Mouse (Mus musculus): Measurements from ENCODE around the gene Olfr312. TPM values are rescaled to one million over a fixed set of nuclear protein-coding genes. Genes with fewer than 3 reads are reported as not detected.

Gene Olfr312
- total and polyA plus RNA-seq, 3 experiments, result not detected

- H3K27me3 ChIP-seq (ENCODE audit: control insufficient read depth in 1 of 2, insufficient read depth in 2 of 2, low read length in 2 of 2), result peaks cover under 1 to 3% of the 10 kb centered on the region in 2 experiments; a peak in 2 of 4 replicates
- no peak overlapping the region for H3K27ac ChIP-seq (ENCODE audit: control insufficient read depth, low read depth, low read length)
- peaks cover 0 to 5% of the 10 kb centered on the region in 2 experiments; a peak in 2 of 4 replicates for H3K36me3 ChIP-seq (ENCODE audit: control insufficient read depth in 1 of 2, insufficient read depth in 2 of 2, low read length in 2 of 2)
- DNase-seq (ENCODE audit: low read depth, low spot score), result peak; percentile 63
- no peaks in the 10 kb centered on the region for H3K9me3 ChIP-seq (replicated peaks; ENCODE audit: insufficient read depth, low read length)
- TF ChIP-seq RCOR1 (IDR thresholded peaks at IDR 0.05; ENCODE audit: low read depth, low read length), result no peak
- TF ChIP-seq MAFK (IDR thresholded peaks at IDR 0.05; ENCODE audit: borderline replicate concordance, low read depth, low read length), result peak; percentile 81
- peaks cover 0 to 7% of the 10 kb centered on the region in 2 experiments; a peak in 2 of 4 replicates for H3K4me1 ChIP-seq (ENCODE audit: control insufficient read depth in 1 of 2, insufficient read depth in 2 of 2, low read length in 2 of 2)
- H3K4me3 ChIP-seq (ENCODE audit: control insufficient read depth in 1 of 2, insufficient read depth in 1 of 2, low read depth in 2 of 2, low read length in 2 of 2), result no peak overlapping the region
- H3K79me2 ChIP-seq (ENCODE audit: control insufficient read depth, insufficient read depth, low read length, poor library complexity), result no peaks in the 10 kb centered on the region
- H3K9ac ChIP-seq (ENCODE audit: control insufficient read depth, low read depth, low read length, poor library complexity, severe bottlenecking), result no peak overlapping the region
Observed at GRCm38 (mm10) chr11:58790646-58791045, 38.4 kb upstream of the Olfr312 start.

GRCm38 (mm10) chr11:58795856-58796255 lies 33.2 kb upstream of the Olfr312 start:
- Histone ChIP-seq H3K4me3 (ENCODE audit: control insufficient read depth in 1 of 2, insufficient read depth in 1 of 2, low read depth in 2 of 2, low read length in 2 of 2) (no peak overlapping the region), H3K9ac (ENCODE audit: control insufficient read depth, low read depth, low read length, poor library complexity, severe bottlenecking) (no peak overlapping the region), H3K27me3 (ENCODE audit: control insufficient read depth in 1 of 2, insufficient read depth in 2 of 2, low read length in 2 of 2) (peaks cover 0 to 4% of the 10 kb centered on the region in 2 experiments; a peak in 3 of 4 replicates), H3K36me3 (ENCODE audit: control insufficient read depth in 1 of 2, insufficient read depth in 2 of 2, low read length in 2 of 2) (peaks cover 0 to under 1% of the 10 kb centered on the region in 2 experiments; a peak in 2 of 4 replicates), H3K9me3 (replicated peaks; ENCODE audit: insufficient read depth, low read length) (no peaks in the 10 kb centered on the region), H3K4me1 (ENCODE audit: control insufficient read depth in 1 of 2, insufficient read depth in 2 of 2, low read length in 2 of 2) (peaks cover 0 to under 1% of the 10 kb centered on the region in 2 experiments; a peak in 1 of 4 replicates), H3K79me2 (ENCODE audit: control insufficient read depth, insufficient read depth, low read length, poor library complexity) (no peaks in the 10 kb centered on the region), H3K27ac (ENCODE audit: control insufficient read depth, low read depth, low read length) (no peak overlapping the region)
- DNase-seq (ENCODE audit: low read depth, low spot score), result peak; percentile 42
- no peak for TF ChIP-seq CHD2 (IDR thresholded peaks at IDR 0.05; ENCODE audit: low read length)
- TF ChIP-seq CTCF (IDR thresholded peaks at IDR 0.05 in 2 of 3, conservative IDR thresholded peaks at IDR 0.05 in 1 of 3; ENCODE audit: control insufficient read depth in 1 of 3, insufficient read depth in 1 of 3, low read depth in 2 of 3, low read length in 3 of 3, poor library complexity in 1 of 3, severe bottlenecking in 1 of 3), result peak; percentile 27 to 68 (median 51)
- TF ChIP-seq SIN3A (IDR thresholded peaks at IDR 0.05; ENCODE audit: low read length), result no peak
- TF ChIP-seq SMC3 (IDR thresholded peaks at IDR 0.05; ENCODE audit: low read depth, low read length), result peak; percentile 51
- no peak for TF ChIP-seq MXI1 (IDR thresholded peaks at IDR 0.05; ENCODE audit: low read depth, low read length)
- TF ChIP-seq HCFC1 (IDR thresholded peaks at IDR 0.05; ENCODE audit: low read depth, low read length), result no peak
- no peak for TF ChIP-seq MYB (IDR thresholded peaks at IDR 0.05; ENCODE audit: low read depth, low read length)
- TF ChIP-seq CHD1 (IDR thresholded peaks at IDR 0.05; ENCODE audit: low read depth, low read length), result no peak
- TF ChIP-seq RAD21 (IDR thresholded peaks at IDR 0.05; ENCODE audit: low read depth, low read length), result peak; percentile 18

- no peaks in the 10 kb centered on the region for H3K4me1 ChIP-seq (ENCODE audit: control insufficient read depth in 1 of 2, insufficient read depth in 2 of 2, low read length in 2 of 2)
- no peak overlapping the region for H3K27ac ChIP-seq (ENCODE audit: control insufficient read depth, low read depth, low read length)
- no peak for TF ChIP-seq POLR2AphosphoS5 (IDR thresholded peaks at IDR 0.05; ENCODE audit: borderline replicate concordance, low read depth, low read length)
- no peak for DNase-seq (ENCODE audit: low read depth, low spot score)
- no peaks in the 10 kb centered on the region for H3K36me3 ChIP-seq (ENCODE audit: control insufficient read depth in 1 of 2, insufficient read depth in 2 of 2, low read length in 2 of 2)
- H3K4me3 ChIP-seq (ENCODE audit: control insufficient read depth in 1 of 2, insufficient read depth in 1 of 2, low read depth in 2 of 2, low read length in 2 of 2), result no peak overlapping the region
- H3K9me3 ChIP-seq (replicated peaks; ENCODE audit: insufficient read depth, low read length), result no peaks in the 10 kb centered on the region
- peaks cover 3 to 4% of the 10 kb centered on the region in 2 experiments for H3K27me3 ChIP-seq (ENCODE audit: control insufficient read depth in 1 of 2, insufficient read depth in 2 of 2, low read length in 2 of 2)
- no peaks in the 10 kb centered on the region for H3K79me2 ChIP-seq (ENCODE audit: control insufficient read depth, insufficient read depth, low read length, poor library complexity)
- no peak overlapping the region for H3K9ac ChIP-seq (ENCODE audit: control insufficient read depth, low read depth, low read length, poor library complexity, severe bottlenecking)
Observed at GRCm38 (mm10) chr11:58796850-58797249, 32.2 kb upstream of the Olfr312 start.
